7 mouse cellular contexts compared by ENCODE assay signal in the genomic region with DNA sequence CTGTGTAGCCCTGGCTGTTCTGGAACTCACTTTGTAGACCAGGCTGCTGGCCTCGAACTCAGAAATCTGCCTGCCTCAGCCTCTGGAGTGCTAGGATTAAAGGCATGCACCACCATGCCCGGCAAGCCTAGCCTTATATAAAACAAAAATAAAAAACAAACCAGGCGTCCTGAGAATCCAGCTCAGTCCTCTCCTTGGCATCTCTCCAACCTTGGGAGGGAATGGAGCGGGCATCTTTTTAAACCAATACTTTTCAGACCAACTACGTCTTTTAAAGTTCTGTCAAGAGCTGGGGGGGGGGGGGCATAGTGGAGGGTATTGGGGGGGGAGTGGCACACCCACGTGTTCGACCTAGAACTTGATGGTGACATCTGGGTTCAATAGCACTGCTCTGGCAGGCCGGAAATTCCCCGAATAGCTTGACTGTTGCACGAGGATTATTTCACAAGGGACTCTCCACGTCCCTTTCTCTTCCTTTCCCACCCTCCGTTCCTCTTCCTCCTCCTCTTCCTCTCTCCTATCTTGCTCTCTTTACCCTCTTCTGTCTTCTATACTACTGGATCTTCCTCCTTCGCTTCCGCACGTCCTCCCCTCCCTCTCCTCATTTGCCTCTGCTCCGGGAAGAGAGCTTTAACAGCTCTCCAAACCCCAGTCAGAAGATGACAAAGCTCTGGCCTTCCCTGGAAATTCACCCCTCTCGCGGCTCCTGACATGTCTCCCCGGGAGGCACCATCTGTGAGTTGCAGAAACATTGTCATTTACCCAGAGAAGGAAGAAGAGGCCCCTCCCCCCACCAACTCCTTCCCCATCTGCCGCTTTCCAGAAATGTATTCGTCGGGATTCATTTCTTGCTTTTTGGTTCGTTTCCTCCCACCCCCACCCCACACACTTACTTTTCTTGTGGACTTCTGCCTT. TPM values are rescaled to one million over a fixed set of nuclear protein-coding genes. Genes with fewer than 3 reads are reported as not detected.
DNase-seq lines count a peak whose midpoint lies in the region; ATAC-seq and TF ChIP-seq lines count a peak whose summit lies in the region.

No protein-coding gene starts in this region.

- no peaks in the 10 kb centered on the region for H3K36me3 ChIP-seq in heart, embryonic 12.5 days
- no peaks in the 10 kb centered on the region for H3K36me3 ChIP-seq in small intestine, adult 2 months (ENCODE audit: control insufficient read depth, insufficient read depth, low read length)

- H3K4me1 ChIP-seq in heart, embryonic 12.5 days (replicated peaks) = peaks cover 7% of the 10 kb centered on the region
- H3K4me1 ChIP-seq in small intestine, adult 2 months (ENCODE audit: control insufficient read depth, insufficient read depth, insufficient read length, low read length) = no peaks in the 10 kb centered on the region

- no peak overlapping the region; the same call in 1 of the 2 replicates for H3K27ac ChIP-seq in heart, embryonic 12.5 days (ENCODE audit: poor library complexity, severe bottlenecking)
- 0 out of 2 replicates have a peak overlapping the region, but pooled peaks have one; percentile 8 for H3K27ac ChIP-seq in small intestine, adult 2 months (ENCODE audit: insufficient read depth, low read depth, low read length)

- H3K27me3 ChIP-seq in heart, embryonic 12.5 days (replicated peaks) = peaks cover 10% of the 10 kb centered on the region
- H3K27me3 ChIP-seq in small intestine, adult 2 months (ENCODE audit: control insufficient read depth, insufficient read depth, low read length) = no peaks in the 10 kb centered on the region

- H3K9ac ChIP-seq in heart, embryonic 12.5 days = no peak overlapping the region

- H3K4me2 ChIP-seq in heart, embryonic 12.5 days = peak overlapping the region; percentile 62

- peak; percentile 88 for DNase-seq in brain, adult 2 months (ENCODE audit: low read depth, low spot score)
- DNase-seq in embryo, embryonic 10.5 days (ENCODE audit: low spot score) = peak; percentile 65
- DNase-seq in layer of hippocampus, adult 8-10 months (ENCODE audit: low spot score in 2 of 2) = peak; percentile 49 to 62
- peak; percentile 37 for DNase-seq in lung, postnatal 14 days

- no peaks in the 10 kb centered on the region for H3K9me3 ChIP-seq in heart, embryonic 12.5 days (replicated peaks)

- WGBS in heart, embryonic 12.5 days = 27% methylated on average over 23 of the region's 23 CpGs
- WGBS in small intestine, adult 2 months = 39% methylated on average over 23 of the region's 23 CpGs

- ATAC-seq in heart, embryonic 12.5 days (ENCODE audit: insufficient number of reproducible peaks, low FRiP score) = 0 out of 2 replicates have a peak, but pooled peaks have one; percentile 18
- no peak for ATAC-seq in megakaryocyte progenitor cell, adult 5-6 weeks (replicated peaks; ENCODE audit: poor library complexity)

- 0 out of 2 replicates have a peak overlapping the region, but pooled peaks have one; percentile 11 for H3K4me3 ChIP-seq in heart, embryonic 12.5 days
- H3K4me3 ChIP-seq in small intestine, adult 2 months (ENCODE audit: low read depth, low read length) = peak overlapping the region; percentile 27

- TF ChIP-seq POLR2A in small intestine, adult 2 months (IDR thresholded peaks at IDR 0.05; ENCODE audit: low read depth, low read length) = no peak

- TF ChIP-seq CTCF in small intestine, adult 2 months (IDR thresholded peaks at IDR 0.05; ENCODE audit: extremely low read depth, insufficient read length, insufficient replicate concordance, low read depth, low read length) = no peak

RNA-seq across cellular contexts. Expression of a gene that starts 5.2 kb away (rescaled TPM):
- polyA plus RNA-seq in heart, embryonic 12.5 days (2016; fragmentation: Nextera tagmentation; extraction: Ambion mirVana) = 0.24 and 0.64 TPM in 2 replicates
- total RNA-seq in layer of hippocampus, adult 8-10 months (2022) = 1 to 10 TPM; 3.5 to 5.9 (median 5.2) TPM
- 0.25 and 0.27 TPM in 2 replicates for polyA plus RNA-seq in small intestine, adult 2 months (2012; rRNA removed)
- total RNA-seq in megakaryocyte progenitor cell, adult 5-6 weeks (2015) = 0.07 TPM in 1 of 2 replicates, not detected in the other
- not detected in 2 replicates for total RNA-seq in megakaryocyte progenitor cell, adult 5-6 weeks (2017)

Comparison
In these comparisons a context has a peak if more than half of its experiments do, and no peak if none do; other contexts are left out.
1. DNase-seq: peak in every context shown above with its lines; median percentile 88 in brain, adult 2 months; 65 in embryo, embryonic 10.5 days; 56 in layer of hippocampus, adult 8-10 months; 37 in lung, postnatal 14 days.
2. RNA of a gene that starts 5.2 kb away (total RNA-seq): 3.5 to 5.9 TPM in layer of hippocampus, adult 8-10 months; 0.07 TPM in megakaryocyte progenitor cell, adult 5-6 weeks; every median in the first group is over 4 times any median in the second.